Mouse (Mus musculus) kidney, postnatal 14 days (tissue): ENCODE measurements around the gene 1700020D05Rik.
A peak's percentile ranks its signal among the peaks of the same experiment; 100 is the strongest.

Source experiments
- DNase-seq: peaks from one replicate; pipeline ENCODE4 v3.0.0; 2022; ENCODE audit warnings: mixed read lengths

1700020D05Rik gene

GRCm38 (mm10) chr19:5474281-5475068 is 29.1 kb downstream of the 1700020D05Rik start:
- DNase-seq = peak; percentile 74

- peak; percentile 89 for DNase-seq
These were observed 29.9 kb downstream of the 1700020D05Rik start, which contains the start of gene Efemp2 for GRCm38 (mm10) chr19:5473720-5474119. Gene Efemp2 (plus strand): TSS chr19:5473954.

GRCm38 (mm10) chr19:5472857-5473256 is 30.7 kb downstream of the 1700020D05Rik start:
- no peak for DNase-seq

- DNase-seq = no peak
These were observed 31.7 kb downstream of the 1700020D05Rik start for GRCm38 (mm10) chr19:5471846-5472245.

- no peak for DNase-seq
These were observed 35.2 kb downstream of the 1700020D05Rik start, which contains the start of gene Ctsw for GRCm38 (mm10) chr19:5468374-5468773. Gene Ctsw (minus strand): TSS chr19:5468507.

- no peak for DNase-seq
These were observed 36.6 kb downstream of the 1700020D05Rik start for GRCm38 (mm10) chr19:5466916-5467500.

- no peak for DNase-seq
These were observed 38.5 kb downstream of the 1700020D05Rik start for GRCm38 (mm10) chr19:5465037-5465436.

GRCm38 (mm10) chr19:5463791-5464562 is 39.6 kb downstream of the 1700020D05Rik start:
- DNase-seq = peak; percentile 67

- DNase-seq = no peak
These were observed 40.4 kb downstream of the 1700020D05Rik start for GRCm38 (mm10) chr19:5463212-5463611.

GRCm38 (mm10) chr19:5461411-5461810 is 42.2 kb downstream of the 1700020D05Rik start:
- no peak for DNase-seq

- peak; percentile 92 for DNase-seq
These were observed 43.1 kb downstream of the 1700020D05Rik start, which contains the start of gene Fibp for GRCm38 (mm10) chr19:5460465-5460911. Gene Fibp (plus strand): TSS chr19:5460615.

- no peak for DNase-seq
These were observed 43.7 kb downstream of the 1700020D05Rik start for GRCm38 (mm10) chr19:5459896-5460295.

GRCm38 (mm10) chr19:5459019-5459418 is 44.6 kb downstream of the 1700020D05Rik start:
- DNase-seq = no peak

- DNase-seq = no peak
These were observed 45.7 kb downstream of the 1700020D05Rik start, which contains the start of gene Ccdc85b for GRCm38 (mm10) chr19:5457746-5458442. Gene Ccdc85b (minus strand): TSS chr19:5457894.

- peak; percentile 97 for DNase-seq
These were observed 46.5 kb downstream of the 1700020D05Rik start for GRCm38 (mm10) chr19:5456922-5457745.

GRCm38 (mm10) chr19:5456241-5456921 is 47.2 kb downstream of the 1700020D05Rik start:
- DNase-seq = peak; percentile 67

- DNase-seq = no peak
These were observed 48.0 kb downstream of the 1700020D05Rik start for GRCm38 (mm10) chr19:5455568-5455967.

- DNase-seq = no peak
These were observed 48.5 kb downstream of the 1700020D05Rik start for GRCm38 (mm10) chr19:5455037-5455436.
